Mouse (Mus musculus) megakaryocyte, embryonic 14.5 days (primary cell): ENCODE results near the gene Aph1a.

Experiments used
- FLI1 ChIP-seq: IDR thresholded peaks from 2 replicates; pipeline ENCODE4 v1.6.1; 2012; ENCODE audit warnings: low read length, inconsistent platforms, mixed read lengths
- GATA1 ChIP-seq: IDR thresholded peaks from 3 replicates; pipeline ENCODE4 v1.6.1; 2012; ENCODE audit warnings: mixed read lengths, low read length, inconsistent platforms, borderline replicate concordance

- TF ChIP-seq GATA1: no peak
- no peak for TF ChIP-seq FLI1
Measured at GRCm38 (mm10) chr3:95879063-95879462, 14.7 kb upstream of the Aph1a start.
